Mouse (Mus musculus): ENCODE measurements around the gene Cxcl2. TPM values are rescaled to one million over a fixed set of nuclear protein-coding genes. Genes with fewer than 3 reads are reported as not detected.

Cxcl2 gene
- polyA plus RNA-seq, 2 experiments: 0.65 TPM; not detected in 1

DNA sequence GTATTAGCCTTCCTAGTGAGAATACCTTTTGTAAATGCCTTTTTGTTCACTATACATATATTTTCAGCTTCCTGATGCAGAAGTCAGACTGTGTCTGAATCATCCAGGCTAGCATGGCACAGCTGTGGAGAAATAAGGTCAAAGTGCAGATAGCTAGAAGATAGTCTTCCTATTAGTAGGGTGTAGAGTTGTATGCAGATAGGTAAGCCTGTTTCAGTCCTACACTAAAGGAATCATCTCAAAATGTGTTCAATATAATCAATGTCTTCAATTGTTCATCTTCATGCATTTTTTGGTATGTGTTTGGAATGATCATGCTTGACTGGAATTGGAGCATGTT is 26.5 kb upstream of the Cxcl2 start:
- ATAC-seq (ENCODE audit: low FRiP score, low read depth) (no peak), DNase-seq (ENCODE audit: low spot score) (no peak)
- no peak overlapping the region for H3K27ac ChIP-seq (replicated peaks; ENCODE audit: low read depth, low read length)
- no peaks in the 10 kb centered on the region for H3K4me1 ChIP-seq (ENCODE audit: control insufficient read depth, insufficient read depth, low read length)
- no peak for TF ChIP-seq POLR2A (IDR thresholded peaks at IDR 0.05; ENCODE audit: borderline replicate concordance, extremely low read depth, insufficient read depth, insufficient read length)
- no peaks in the 10 kb centered on the region for H3K36me3 ChIP-seq (ENCODE audit: control insufficient read depth, insufficient read depth, low read length)
- H3K4me3 ChIP-seq (replicated peaks; ENCODE audit: low read length): no peak overlapping the region
- H3K4me2 ChIP-seq (replicated peaks; ENCODE audit: low read depth, low read length, severe bottlenecking): no peak overlapping the region
- no peaks in the 10 kb centered on the region for H3K9me3 ChIP-seq (ENCODE audit: control insufficient read depth, low read length)
- no peaks in the 10 kb centered on the region for H3K27me3 ChIP-seq (ENCODE audit: control insufficient read depth, insufficient read depth, low read length)
- H3K9ac ChIP-seq (ENCODE audit: low read depth, low read length, severe bottlenecking): no peak overlapping the region

DNA sequence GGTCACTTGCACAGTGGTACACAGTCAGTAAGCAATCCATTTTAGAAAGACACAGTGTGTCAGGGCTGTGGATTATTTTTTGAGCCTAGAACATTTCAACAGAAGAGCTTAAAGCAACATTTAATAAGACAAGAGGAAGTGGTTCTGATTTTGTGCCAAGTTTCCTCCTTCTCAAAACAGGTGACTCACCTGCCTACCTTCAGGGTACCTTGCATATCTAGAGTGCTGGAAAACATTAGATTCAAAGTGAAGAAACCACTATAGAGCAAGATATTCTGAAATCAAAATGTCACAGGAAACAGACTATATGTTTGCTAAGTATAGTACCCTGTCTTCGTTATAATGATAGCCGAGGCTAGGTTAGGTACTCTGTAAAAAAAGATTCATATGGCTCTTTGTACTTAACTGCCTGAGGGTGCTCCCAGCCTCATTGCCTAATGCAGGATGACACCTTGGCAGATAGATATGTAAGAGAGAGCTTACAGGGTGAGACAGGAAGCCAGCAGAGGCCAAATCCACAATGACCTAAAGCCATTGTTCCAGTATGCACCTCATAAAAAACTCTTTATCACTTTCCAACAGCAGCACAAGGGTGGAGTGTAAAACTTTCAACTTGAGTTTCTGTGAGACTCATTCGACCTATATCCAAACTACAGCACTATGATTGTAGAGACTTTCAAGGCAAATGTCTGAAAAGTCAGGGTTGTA is 24.2 kb upstream of the Cxcl2 start:
- no peak overlapping the region for H3K9ac ChIP-seq (ENCODE audit: low read depth, low read length, severe bottlenecking)
- ATAC-seq (ENCODE audit: low FRiP score, low read depth) (no peak), DNase-seq (ENCODE audit: low spot score) (no peak)
- H3K27ac ChIP-seq (replicated peaks; ENCODE audit: low read depth, low read length): no peak overlapping the region
- no peak for TF ChIP-seq POLR2A (IDR thresholded peaks at IDR 0.05; ENCODE audit: borderline replicate concordance, extremely low read depth, insufficient read depth, insufficient read length)
- 69% methylated on average over 3 of the region's 3 CpGs for WGBS
- H3K4me1 ChIP-seq (ENCODE audit: control insufficient read depth, insufficient read depth, low read length): no peaks in the 10 kb centered on the region
- H3K9me3 ChIP-seq (ENCODE audit: control insufficient read depth, low read length): no peaks in the 10 kb centered on the region
- H3K4me2 ChIP-seq (replicated peaks; ENCODE audit: low read depth, low read length, severe bottlenecking): no peak overlapping the region
- H3K4me3 ChIP-seq (replicated peaks; ENCODE audit: low read length): no peak overlapping the region
- H3K27me3 ChIP-seq (ENCODE audit: control insufficient read depth, insufficient read depth, low read length): no peaks in the 10 kb centered on the region
- no peaks in the 10 kb centered on the region for H3K36me3 ChIP-seq (ENCODE audit: control insufficient read depth, insufficient read depth, low read length)

DNA sequence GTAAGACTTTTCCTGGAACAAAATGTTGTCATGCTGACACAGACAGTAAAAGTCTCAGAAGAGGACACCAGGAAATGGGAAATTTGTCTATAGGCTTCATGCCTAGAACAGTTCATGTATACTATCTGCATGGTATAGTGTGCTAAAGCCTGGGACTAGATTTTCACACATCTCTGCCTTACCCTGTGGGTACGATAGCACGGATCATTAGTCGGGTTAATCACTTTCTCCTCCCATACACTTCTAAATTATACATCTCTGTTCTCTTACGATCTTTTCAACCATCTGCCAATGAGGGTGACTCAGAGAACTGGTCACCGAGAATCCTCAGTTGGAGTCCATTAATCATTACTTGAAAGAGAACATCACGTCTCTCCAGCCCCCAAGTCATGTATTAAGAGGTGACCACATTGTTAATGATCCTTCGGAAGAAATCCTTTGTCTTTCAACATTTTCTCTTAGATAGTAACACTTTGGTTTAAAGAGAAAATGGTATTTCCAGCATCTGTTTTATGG is 23.3 kb upstream of the Cxcl2 start:
- Histone ChIP-seq H3K36me3 (ENCODE audit: control insufficient read depth, insufficient read depth, low read length) (no peaks in the 10 kb centered on the region), H3K4me1 (ENCODE audit: control insufficient read depth, insufficient read depth, low read length) (no peaks in the 10 kb centered on the region), H3K9ac (ENCODE audit: low read depth, low read length, severe bottlenecking) (no peak overlapping the region), H3K9me3 (ENCODE audit: control insufficient read depth, low read length) (no peaks in the 10 kb centered on the region), H3K27ac (replicated peaks; ENCODE audit: low read depth, low read length) (no peak overlapping the region), H3K4me2 (replicated peaks; ENCODE audit: low read depth, low read length, severe bottlenecking) (no peak overlapping the region), H3K27me3 (ENCODE audit: control insufficient read depth, insufficient read depth, low read length) (no peaks in the 10 kb centered on the region), H3K4me3 (replicated peaks; ENCODE audit: low read length) (no peak overlapping the region)
- DNase-seq (ENCODE audit: low spot score): no peak
- ATAC-seq (ENCODE audit: low FRiP score, low read depth): no peak
- no peak for TF ChIP-seq POLR2A (IDR thresholded peaks at IDR 0.05; ENCODE audit: borderline replicate concordance, extremely low read depth, insufficient read depth, insufficient read length)
- whole genome bisulfite sequencing: 82% methylated on average over 7 of the region's 7 CpGs

DNA sequence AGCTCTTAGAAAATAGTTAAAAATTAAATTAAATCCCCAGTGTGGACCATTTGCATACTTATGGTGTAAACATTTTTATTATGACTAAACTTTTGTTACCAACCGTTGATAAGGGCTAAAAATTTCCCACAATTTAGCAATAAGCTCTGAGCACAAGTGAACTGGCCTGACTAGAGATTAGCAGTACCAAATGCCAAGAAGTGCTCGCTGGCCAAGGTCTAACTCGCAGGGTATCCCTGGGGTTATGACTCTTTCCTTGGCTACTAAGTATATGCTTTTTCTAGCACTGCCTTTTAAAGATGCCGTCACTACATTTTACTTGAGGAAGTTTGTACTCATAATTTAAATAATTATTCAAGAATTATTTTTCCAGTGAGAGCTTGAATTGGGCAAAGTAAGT is 22.6 kb upstream of the Cxcl2 start:
- Histone ChIP-seq H3K4me3 (replicated peaks; ENCODE audit: low read length) (no peak overlapping the region), H3K27me3 (ENCODE audit: control insufficient read depth, insufficient read depth, low read length) (no peaks in the 10 kb centered on the region), H3K4me1 (ENCODE audit: control insufficient read depth, insufficient read depth, low read length) (no peaks in the 10 kb centered on the region), H3K9ac (ENCODE audit: low read depth, low read length, severe bottlenecking) (no peak overlapping the region), H3K27ac (replicated peaks; ENCODE audit: low read depth, low read length) (no peak overlapping the region), H3K36me3 (ENCODE audit: control insufficient read depth, insufficient read depth, low read length) (no peaks in the 10 kb centered on the region), H3K4me2 (replicated peaks; ENCODE audit: low read depth, low read length, severe bottlenecking) (no peak overlapping the region), H3K9me3 (ENCODE audit: control insufficient read depth, low read length) (no peaks in the 10 kb centered on the region)
- 94% methylated on average over 4 of the region's 4 CpGs for WGBS
- no peak for ATAC-seq (ENCODE audit: low FRiP score, low read depth)
- TF ChIP-seq POLR2A (IDR thresholded peaks at IDR 0.05; ENCODE audit: borderline replicate concordance, extremely low read depth, insufficient read depth, insufficient read length): no peak
- DNase-seq (ENCODE audit: low spot score): no peak

DNA sequence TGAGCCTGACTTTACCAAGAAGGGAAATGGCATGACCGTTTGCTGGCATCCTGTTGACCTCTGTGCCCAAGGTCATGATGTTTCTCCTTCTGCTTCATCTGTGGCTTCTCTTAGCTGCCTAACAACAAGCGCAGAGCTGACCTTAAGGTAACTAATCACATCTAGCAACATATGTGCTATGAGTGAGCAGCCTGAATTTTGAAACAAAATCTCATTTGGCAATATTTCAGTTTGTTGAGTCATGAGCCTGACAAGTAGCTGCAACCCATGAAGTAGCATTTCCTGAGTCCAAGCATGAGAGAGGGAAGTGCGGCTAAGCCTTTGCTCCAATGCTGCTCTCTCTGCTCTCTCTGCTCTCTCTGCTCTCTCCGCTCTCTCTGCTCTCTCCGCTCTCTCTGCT is 22.0 kb upstream of the Cxcl2 start:
- ATAC-seq (ENCODE audit: low FRiP score, low read depth) (no peak), DNase-seq (ENCODE audit: low spot score) (no peak)
- Histone ChIP-seq H3K36me3 (ENCODE audit: control insufficient read depth, insufficient read depth, low read length) (no peaks in the 10 kb centered on the region), H3K4me1 (ENCODE audit: control insufficient read depth, insufficient read depth, low read length) (no peaks in the 10 kb centered on the region), H3K9me3 (ENCODE audit: control insufficient read depth, low read length) (no peaks in the 10 kb centered on the region), H3K4me3 (replicated peaks; ENCODE audit: low read length) (no peak overlapping the region), H3K27me3 (ENCODE audit: control insufficient read depth, insufficient read depth, low read length) (no peaks in the 10 kb centered on the region), H3K4me2 (replicated peaks; ENCODE audit: low read depth, low read length, severe bottlenecking) (no peak overlapping the region), H3K27ac (replicated peaks; ENCODE audit: low read depth, low read length) (no peak overlapping the region), H3K9ac (ENCODE audit: low read depth, low read length, severe bottlenecking) (no peak overlapping the region)
- no peak for TF ChIP-seq POLR2A (IDR thresholded peaks at IDR 0.05; ENCODE audit: borderline replicate concordance, extremely low read depth, insufficient read depth, insufficient read length)
- 86% methylated on average over 5 of the region's 5 CpGs for WGBS
